Mouse (Mus musculus) lung, postnatal 0 days (tissue): ENCODE data around the gene Olfr1340.

Source experiments
- CTCF ChIP-seq: IDR thresholded peaks from 2 replicates; pipeline ENCODE4 v1.5.1; 2016; ENCODE audit warnings: antibody characterized with exemption, mild to moderate bottlenecking
- EP300 ChIP-seq: IDR thresholded peaks from 2 replicates; pipeline ENCODE4 v1.6.1; 2016; ENCODE audit warnings: antibody characterized with exemption, mild to moderate bottlenecking, control low read depth

DNA sequence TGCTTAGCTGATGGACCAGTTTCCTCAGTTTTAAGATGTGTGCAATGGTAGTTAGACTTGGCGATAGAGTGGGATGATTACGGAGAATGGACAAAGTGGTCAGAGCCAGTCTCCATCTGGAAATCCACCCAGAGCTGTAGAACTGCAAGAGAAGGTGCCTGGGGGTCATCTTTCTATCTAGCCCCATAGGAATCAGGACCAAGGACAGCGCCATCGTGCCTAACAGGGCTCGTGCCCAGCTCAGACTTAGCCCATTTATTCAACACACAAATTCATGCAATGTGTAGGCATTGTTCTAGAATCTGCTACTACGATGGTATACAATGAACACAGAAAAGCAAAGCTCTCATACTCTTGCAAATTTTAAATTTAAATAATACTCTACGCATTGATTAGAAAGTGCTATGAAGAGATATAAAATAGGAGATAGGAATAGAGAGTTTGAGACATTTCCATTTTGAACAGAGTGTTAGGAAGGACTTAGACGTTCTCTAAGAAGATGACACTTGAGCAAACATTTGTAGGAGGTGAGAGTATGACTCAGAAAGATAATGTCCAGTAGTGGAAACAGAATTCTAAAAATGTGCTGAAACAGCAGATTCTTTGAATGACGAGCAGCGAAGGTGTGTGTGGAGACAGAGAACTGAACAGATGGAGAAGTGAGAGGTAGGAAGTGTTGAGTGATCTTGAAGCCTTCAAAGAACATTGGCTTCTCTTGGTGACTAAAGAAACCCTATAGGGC lies 2.0 kb downstream of the Olfr1340 start:
- TF ChIP-seq EP300 (no peak), CTCF (no peak)
